ENCODE assay signal across 8 mouse cellular contexts in the genomic region with DNA sequence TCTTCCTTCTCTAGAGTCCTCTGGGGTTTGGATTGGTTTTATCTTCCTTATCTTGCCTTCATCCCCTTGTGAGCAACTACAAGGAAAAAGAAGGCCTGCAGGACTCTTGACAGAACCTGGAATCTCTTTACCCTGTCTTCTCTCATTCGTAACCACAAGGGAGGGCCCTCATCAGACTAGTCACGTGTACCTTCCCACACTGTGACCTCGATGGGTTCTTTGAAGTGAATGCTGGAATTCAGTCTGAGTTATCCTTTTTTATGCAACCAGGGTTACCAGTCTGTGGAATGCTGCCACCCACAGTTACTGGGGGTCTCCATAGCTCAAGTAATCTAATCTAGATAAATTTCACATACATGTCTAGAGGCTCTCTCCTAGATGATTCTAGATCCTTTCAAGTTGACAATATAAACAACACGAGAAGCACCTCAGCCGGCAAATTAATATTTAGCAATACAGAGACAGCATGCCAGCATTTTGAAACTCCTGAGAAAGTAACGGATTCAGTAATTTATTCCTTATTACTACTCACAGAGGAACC. TPM values are rescaled to one million over a fixed set of nuclear protein-coding genes. Genes with fewer than 3 reads are reported as not detected.
A peak's percentile ranks its signal among the peaks of the same experiment; 100 is the strongest.
DNase-seq lines count a peak whose midpoint lies in the region; ATAC-seq lines count a peak whose summit lies in the region.

No protein-coding gene starts in this region.

- H3K4me3 ChIP-seq in heart, embryonic 14.5 days (ENCODE audit: control insufficient read depth in 1 of 2, insufficient read depth in 1 of 2, low read depth in 1 of 2, low read length in 2 of 2): peak overlapping the region; percentile 72 to 99; a peak in 3 of 4 replicates
- peak overlapping the region; percentile 71 for H3K4me3 ChIP-seq in forebrain, embryonic 13.5 days
- H3K4me3 ChIP-seq in liver, embryonic 13.5 days (replicated peaks): peak overlapping the region; percentile 92

- peak overlapping the region; percentile 86 for H3K9ac ChIP-seq in heart, embryonic 14.5 days (ENCODE audit: low read length)
- H3K9ac ChIP-seq in forebrain, embryonic 13.5 days: peak overlapping the region; percentile 76
- H3K9ac ChIP-seq in liver, embryonic 13.5 days: peak overlapping the region; percentile 83

- H3K27ac ChIP-seq in heart, embryonic 14.5 days (replicated peaks in 1 of 2; ENCODE audit: control insufficient read depth in 1 of 2, insufficient read depth in 1 of 2, low read depth in 2 of 2, low read length in 2 of 2): no peak overlapping the region
- no peak overlapping the region for H3K27ac ChIP-seq in forebrain, embryonic 13.5 days
- no peak overlapping the region for H3K27ac ChIP-seq in liver, embryonic 13.5 days

- no peak for DNase-seq in heart, adult 8-10 months (ENCODE audit: low spot score)
- DNase-seq in Muller cell, postnatal 12 days (ENCODE audit: inconsistent ontology term): peak; percentile 24
- DNase-seq in liver, embryonic 13.5 days: no peak
- no peak for DNase-seq in thymus, adult 18-20 months
- DNase-seq in right cerebral cortex, adult 2 months (ENCODE audit: low spot score in 2 of 2): no peak

- H3K4me2 ChIP-seq in heart, embryonic 14.5 days (ENCODE audit: low read length): peak overlapping the region; percentile 58
- peak overlapping the region; percentile 59 for H3K4me2 ChIP-seq in forebrain, embryonic 13.5 days
- H3K4me2 ChIP-seq in liver, embryonic 13.5 days: peak overlapping the region; percentile 85

- ATAC-seq in heart, embryonic 14.5 days (ENCODE audit: insufficient number of reproducible peaks, insufficient read depth, low FRiP score, low read depth): no peak
- ATAC-seq in forebrain, embryonic 13.5 days: peak; percentile 19
- no peak for ATAC-seq in liver, embryonic 13.5 days (ENCODE audit: low read depth)
- no peak for ATAC-seq in activated CD4-positive, CD25-positive, alpha-beta regulatory T cell, adult 4 months

- H3K27me3 ChIP-seq in heart, embryonic 14.5 days (ENCODE audit: control insufficient read depth, insufficient read depth, low read length): no peaks in the 10 kb centered on the region
- no peaks in the 10 kb centered on the region for H3K27me3 ChIP-seq in forebrain, embryonic 13.5 days
- H3K27me3 ChIP-seq in liver, embryonic 13.5 days: no peaks in the 10 kb centered on the region

- peaks cover 16% of the 10 kb centered on the region for H3K36me3 ChIP-seq in heart, embryonic 14.5 days (ENCODE audit: control insufficient read depth, insufficient read depth, low read length)
- H3K36me3 ChIP-seq in forebrain, embryonic 13.5 days (ENCODE audit: poor library complexity, severe bottlenecking): peaks cover 8% of the 10 kb centered on the region; the same call in 1 of the 2 replicates
- peaks cover 3% of the 10 kb centered on the region; the same call in 1 of the 2 replicates for H3K36me3 ChIP-seq in liver, embryonic 13.5 days

- 38% methylated on average over 6 of the region's 6 CpGs for WGBS in heart, embryonic 14.5 days
- 30% methylated on average over 6 of the region's 6 CpGs for WGBS in forebrain, embryonic 13.5 days
- WGBS in liver, embryonic 13.5 days (ENCODE audit: insufficient replicate concordance): 18% methylated on average over 6 of the region's 6 CpGs

- no peaks in the 10 kb centered on the region for H3K9me3 ChIP-seq in heart, embryonic 14.5 days (ENCODE audit: control insufficient read depth, low read length)
- no peaks in the 10 kb centered on the region for H3K9me3 ChIP-seq in forebrain, embryonic 13.5 days (replicated peaks)
- H3K9me3 ChIP-seq in liver, embryonic 13.5 days (replicated peaks): no peaks in the 10 kb centered on the region

- peaks cover 2 to 11% of the 10 kb centered on the region in 2 experiments; a peak in 3 of 4 replicates for H3K4me1 ChIP-seq in heart, embryonic 14.5 days (ENCODE audit: control insufficient read depth in 2 of 2, insufficient read depth in 2 of 2, low read length in 2 of 2)
- H3K4me1 ChIP-seq in forebrain, embryonic 13.5 days: peaks cover 16% of the 10 kb centered on the region
- peaks cover 23% of the 10 kb centered on the region for H3K4me1 ChIP-seq in liver, embryonic 13.5 days (replicated peaks)

RNA-seq across cellular contexts. Expression of gene Gcc2, which starts 0.6 kb away (rescaled TPM):
- 37.3 and 39.3 TPM in 2 replicates for polyA plus RNA-seq in heart, embryonic 14.5 days (2014; fragmentation: Nextera tagmentation; extraction: Ambion mirVana)
- 10 to 100 TPM; 28.8 to 38.4 (median 35.9) TPM for total RNA-seq in heart, adult 8-10 months (2022)
- 73.0 and 86.7 TPM in 2 replicates for polyA plus RNA-seq in forebrain, embryonic 13.5 days (2015; fragmentation: Nextera tagmentation; extraction: Ambion mirVana)
- 27.2 and 35.2 TPM in 2 replicates for polyA plus RNA-seq in liver, embryonic 13.5 days (2015; fragmentation: Nextera tagmentation; extraction: Ambion mirVana)
- polyA plus RNA-seq in activated CD4-positive, CD25-positive, alpha-beta regulatory T cell, adult 4 months (2017; shearing (Covaris generic)): 10 to 100 TPM; 62.5 to 73.9 TPM

RNA-seq across cellular contexts. Expression of gene Gm4981, which starts 18.2 kb away (rescaled TPM):
- polyA plus RNA-seq in heart, embryonic 14.5 days (2014; fragmentation: Nextera tagmentation; extraction: Ambion mirVana): not detected in 2 replicates
- total RNA-seq in heart, adult 8-10 months (2022): not detected
- not detected in 2 replicates for polyA plus RNA-seq in forebrain, embryonic 13.5 days (2015; fragmentation: Nextera tagmentation; extraction: Ambion mirVana)
- polyA plus RNA-seq in liver, embryonic 13.5 days (2015; fragmentation: Nextera tagmentation; extraction: Ambion mirVana): not detected in 2 replicates
- polyA plus RNA-seq in activated CD4-positive, CD25-positive, alpha-beta regulatory T cell, adult 4 months (2017; shearing (Covaris generic)): not detected

RNA-seq across cellular contexts. Expression of gene Duxf3, which starts 22.2 kb away (rescaled TPM):
- polyA plus RNA-seq in heart, embryonic 14.5 days (2014; fragmentation: Nextera tagmentation; extraction: Ambion mirVana): not detected in 2 replicates
- not detected for total RNA-seq in heart, adult 8-10 months (2022)
- not detected in 2 replicates for polyA plus RNA-seq in forebrain, embryonic 13.5 days (2015; fragmentation: Nextera tagmentation; extraction: Ambion mirVana)
- not detected in 2 replicates for polyA plus RNA-seq in liver, embryonic 13.5 days (2015; fragmentation: Nextera tagmentation; extraction: Ambion mirVana)
- under 1 TPM in 1 of 2 experiments, not detected in 1; 0.24 TPM for polyA plus RNA-seq in activated CD4-positive, CD25-positive, alpha-beta regulatory T cell, adult 4 months (2017; shearing (Covaris generic))

RNA-seq across cellular contexts. Expression of gene AW822073, which starts 30.0 kb away (rescaled TPM):
- not detected in 2 replicates for polyA plus RNA-seq in heart, embryonic 14.5 days (2014; fragmentation: Nextera tagmentation; extraction: Ambion mirVana)
- total RNA-seq in heart, adult 8-10 months (2022): not detected
- polyA plus RNA-seq in forebrain, embryonic 13.5 days (2015; fragmentation: Nextera tagmentation; extraction: Ambion mirVana): not detected in 2 replicates
- polyA plus RNA-seq in liver, embryonic 13.5 days (2015; fragmentation: Nextera tagmentation; extraction: Ambion mirVana): not detected in 2 replicates
- not detected for polyA plus RNA-seq in activated CD4-positive, CD25-positive, alpha-beta regulatory T cell, adult 4 months (2017; shearing (Covaris generic))
